Mouse (Mus musculus): ENCODE measurements around the gene Rnaseh2b. TPM values are rescaled to one million over a fixed set of nuclear protein-coding genes. Genes with fewer than 3 reads are reported as not detected.

Rnaseh2b gene
- polyA plus RNA-seq, 1 experiment from 2014 or later, result 38.6 TPM

GRCm38 (mm10) chr14:62270698-62271396, 21.5 kb upstream of the Rnaseh2b start:
- no peak for TF ChIP-seq CTCF (IDR thresholded peaks at IDR 0.05; ENCODE audit: low read depth)
- DNase-seq (ENCODE audit: low spot score) (no peak), ATAC-seq (ENCODE audit: low FRiP score, low TSS enrichment) (no peak)
- Histone ChIP-seq H3K4me2 (replicated peaks; ENCODE audit: low read depth) (no peak overlapping the region), H3K9ac (ENCODE audit: low read length) (no peak overlapping the region), H3K9me3 (ENCODE audit: control insufficient read depth, low read length) (no peaks in the 10 kb centered on the region), H3K27ac (replicated peaks) (no peak overlapping the region), H3K4me1 (replicated peaks; ENCODE audit: control insufficient read depth, insufficient read depth) (no peaks in the 10 kb centered on the region), H3K27me3 (ENCODE audit: control insufficient read depth, insufficient read depth, low read length) (no peaks in the 10 kb centered on the region), H3K4me3 (ENCODE audit: low read depth, low read length) (no peak overlapping the region), H3K36me3 (ENCODE audit: control insufficient read depth, insufficient read depth, low read length) (no peaks in the 10 kb centered on the region)
- 61% methylated on average over 12 of the region's 12 CpGs for WGBS

- ATAC-seq (ENCODE audit: low FRiP score, low TSS enrichment) (no peak), DNase-seq (ENCODE audit: low spot score) (no peak)
- no peaks in the 10 kb centered on the region for H3K4me1 ChIP-seq (replicated peaks; ENCODE audit: control insufficient read depth, insufficient read depth)
- H3K27me3 ChIP-seq (ENCODE audit: control insufficient read depth, insufficient read depth, low read length), result no peaks in the 10 kb centered on the region
- H3K9me3 ChIP-seq (ENCODE audit: control insufficient read depth, low read length), result no peaks in the 10 kb centered on the region
- TF ChIP-seq CTCF (IDR thresholded peaks at IDR 0.05; ENCODE audit: low read depth) (no peak), EP300 (optimal IDR thresholded peaks at IDR 0.05) (no peak)
- WGBS, result 82% methylated on average over 3 of the region's 3 CpGs
- no peak overlapping the region for H3K9ac ChIP-seq (ENCODE audit: low read length)
- no peak overlapping the region for H3K4me2 ChIP-seq (replicated peaks; ENCODE audit: low read depth)
- no peak overlapping the region for H3K4me3 ChIP-seq (ENCODE audit: low read depth, low read length)
- no peaks in the 10 kb centered on the region for H3K36me3 ChIP-seq (ENCODE audit: control insufficient read depth, insufficient read depth, low read length)
- no peak overlapping the region for H3K27ac ChIP-seq (replicated peaks)
Measured at GRCm38 (mm10) chr14:62273604-62274003, 18.8 kb upstream of the Rnaseh2b start.

GRCm38 (mm10) chr14:62282974-62283373, 9.4 kb upstream of the Rnaseh2b start:
- Histone ChIP-seq H3K9me3 (ENCODE audit: control insufficient read depth, low read length) (no peaks in the 10 kb centered on the region), H3K4me2 (replicated peaks; ENCODE audit: low read depth) (no peak overlapping the region), H3K27me3 (ENCODE audit: control insufficient read depth, insufficient read depth, low read length) (no peaks in the 10 kb centered on the region), H3K36me3 (ENCODE audit: control insufficient read depth, insufficient read depth, low read length) (no peaks in the 10 kb centered on the region), H3K4me3 (ENCODE audit: low read depth, low read length) (no peak overlapping the region), H3K9ac (ENCODE audit: low read length) (no peak overlapping the region), H3K4me1 (replicated peaks; ENCODE audit: control insufficient read depth, insufficient read depth) (no peaks in the 10 kb centered on the region), H3K27ac (replicated peaks) (no peak overlapping the region)
- no peak for ATAC-seq (ENCODE audit: low FRiP score, low TSS enrichment)
- TF ChIP-seq EP300 (optimal IDR thresholded peaks at IDR 0.05) (no peak), CTCF (IDR thresholded peaks at IDR 0.05; ENCODE audit: low read depth) (no peak)
- WGBS, result 61% methylated on average over 2 of the region's 2 CpGs
- DNase-seq (ENCODE audit: low spot score), result no peak

GRCm38 (mm10) chr14:62288731-62289130, 3.7 kb upstream of the Rnaseh2b start:
- H3K27ac ChIP-seq (replicated peaks), result no peak overlapping the region

GRCm38 (mm10) chr14:62291406-62291987, 892 bp upstream of the Rnaseh2b start:
- no peak for TF ChIP-seq CTCF (IDR thresholded peaks at IDR 0.05; ENCODE audit: low read depth)
- TF ChIP-seq EP300 (optimal IDR thresholded peaks at IDR 0.05), result no peak
- Histone ChIP-seq H3K4me3 (ENCODE audit: low read depth, low read length) (no peak overlapping the region), H3K27ac (replicated peaks) (no peak overlapping the region), H3K4me1 (replicated peaks; ENCODE audit: control insufficient read depth, insufficient read depth) (peaks cover 3% of the 10 kb centered on the region; the same call in 1 of the 2 replicates), H3K9me3 (ENCODE audit: control insufficient read depth, low read length) (no peaks in the 10 kb centered on the region), H3K4me2 (replicated peaks; ENCODE audit: low read depth) (no peak overlapping the region), H3K9ac (ENCODE audit: low read length) (no peak overlapping the region), H3K36me3 (ENCODE audit: control insufficient read depth, insufficient read depth, low read length) (no peaks in the 10 kb centered on the region), H3K27me3 (ENCODE audit: control insufficient read depth, insufficient read depth, low read length) (no peaks in the 10 kb centered on the region)
- no peak for ATAC-seq (ENCODE audit: low FRiP score, low TSS enrichment)
- DNase-seq (ENCODE audit: low spot score), result no peak
- WGBS, result 94% methylated on average over 1 of the region's 1 CpGs

More at GRCm38 (mm10) chr14:62288731-62289130, 3.7 kb upstream of the Rnaseh2b start:
- 86% methylated on average over 3 of the region's 3 CpGs for WGBS
- DNase-seq (ENCODE audit: low spot score) (no peak), ATAC-seq (ENCODE audit: low FRiP score, low TSS enrichment) (no peak)
- peaks cover 3% of the 10 kb centered on the region; the same call in 1 of the 2 replicates for H3K4me1 ChIP-seq (replicated peaks; ENCODE audit: control insufficient read depth, insufficient read depth)
- no peak overlapping the region for H3K4me3 ChIP-seq (ENCODE audit: low read depth, low read length)
- no peaks in the 10 kb centered on the region for H3K36me3 ChIP-seq (ENCODE audit: control insufficient read depth, insufficient read depth, low read length)
- no peak for TF ChIP-seq CTCF (IDR thresholded peaks at IDR 0.05; ENCODE audit: low read depth)
- no peak for TF ChIP-seq EP300 (optimal IDR thresholded peaks at IDR 0.05)
- no peak overlapping the region for H3K9ac ChIP-seq (ENCODE audit: low read length)
- H3K27me3 ChIP-seq (ENCODE audit: control insufficient read depth, insufficient read depth, low read length), result no peaks in the 10 kb centered on the region
- no peaks in the 10 kb centered on the region for H3K9me3 ChIP-seq (ENCODE audit: control insufficient read depth, low read length)
- H3K4me2 ChIP-seq (replicated peaks; ENCODE audit: low read depth), result no peak overlapping the region

GRCm38 (mm10) chr14:62292166-62292487, 262 bp upstream of the Rnaseh2b start:
- TF ChIP-seq EP300 (optimal IDR thresholded peaks at IDR 0.05), result no peak
- TF ChIP-seq CTCF (IDR thresholded peaks at IDR 0.05; ENCODE audit: low read depth), result no peak
- DNase-seq (ENCODE audit: low spot score) (no peak), ATAC-seq (ENCODE audit: low FRiP score, low TSS enrichment) (no peak)
- Histone ChIP-seq H3K27ac (replicated peaks) (no peak overlapping the region), H3K9ac (ENCODE audit: low read length) (peak overlapping the region; percentile 41; the same call in 1 of the 2 replicates), H3K4me3 (ENCODE audit: low read depth, low read length) (peak overlapping the region; percentile 39), H3K9me3 (ENCODE audit: control insufficient read depth, low read length) (no peaks in the 10 kb centered on the region), H3K4me2 (replicated peaks; ENCODE audit: low read depth) (peak overlapping the region; percentile 83), H3K36me3 (ENCODE audit: control insufficient read depth, insufficient read depth, low read length) (no peaks in the 10 kb centered on the region), H3K4me1 (replicated peaks; ENCODE audit: control insufficient read depth, insufficient read depth) (peaks cover 3% of the 10 kb centered on the region; the same call in 1 of the 2 replicates), H3K27me3 (ENCODE audit: control insufficient read depth, insufficient read depth, low read length) (no peaks in the 10 kb centered on the region)
- 24% methylated on average over 4 of the region's 7 CpGs for WGBS
